ENCODE assay signal across 9 mouse cellular contexts in genomic region chr16:17848928-17849327, GRCm38 (mm10). TPM values are rescaled to one million over a fixed set of nuclear protein-coding genes. Genes with fewer than 3 reads are reported as not detected.
DNase-seq lines count a peak whose midpoint lies in the region; ATAC-seq and TF ChIP-seq lines count a peak whose summit lies in the region.
"Had no signal": no experiment of that assay in that cellular context is flagged by ENCODE, and none has a peak within 500 bp of the region (broad histone marks: within the 10 kb centered on the region; RNA-seq: fewer than 3 reads in every experiment).

No protein-coding gene starts in this region.

- 27% methylated on average over 1 of the region's 1 CpGs for WGBS in spleen, adult 2 months
- 37% methylated on average over 1 of the region's 1 CpGs for WGBS in hindbrain, embryonic 15.5 days

- H3K9ac ChIP-seq in hindbrain, embryonic 15.5 days, result no peak overlapping the region

- no peak overlapping the region for H3K4me3 ChIP-seq in spleen, adult 2 months (ENCODE audit: extremely low read depth, insufficient read depth, insufficient read length)
- no peak overlapping the region for H3K4me3 ChIP-seq in hindbrain, embryonic 15.5 days

- H3K9me3 ChIP-seq in hindbrain, embryonic 15.5 days, result no peaks in the 10 kb centered on the region

- no peak for TF ChIP-seq POLR2A in spleen, adult 2 months (IDR thresholded peaks at IDR 0.05; ENCODE audit: low read depth, low read length)

- peak; percentile 63; the same call in 1 of the 2 replicates for ATAC-seq in hindbrain, embryonic 15.5 days (ENCODE audit: low FRiP score, low read depth)
- ATAC-seq in megakaryocyte-erythroid progenitor cell, adult 5-6 weeks (replicated peaks; ENCODE audit: low FRiP score, low TSS enrichment, poor library complexity, severe bottlenecking), result peak; percentile 74

- H3K27ac ChIP-seq in spleen, adult 2 months (ENCODE audit: insufficient read depth, low read length), result no peak overlapping the region
- peak overlapping the region; percentile 45; the same call in 1 of the 2 replicates for H3K27ac ChIP-seq in hindbrain, embryonic 15.5 days (replicated peaks)

- no peaks in the 10 kb centered on the region for H3K27me3 ChIP-seq in spleen, adult 2 months (ENCODE audit: control insufficient read depth, insufficient read depth, low read length)
- H3K27me3 ChIP-seq in hindbrain, embryonic 15.5 days, result no peaks in the 10 kb centered on the region

- peak; percentile 34; the same call in 1 of the 2 replicates for TF ChIP-seq CTCF in spleen, adult 2 months (IDR thresholded peaks at IDR 0.05; ENCODE audit: extremely low read depth, insufficient read depth, insufficient read length, insufficient replicate concordance)

- intact Hi-C loops in gastrocnemius, postnatal 14 days (cut with DNase I; ENCODE audit: low total_unique reads), result no loop called here

- DNase-seq in gastrocnemius, adult 18-20 months (ENCODE audit: low spot score), result peak; percentile 33
- no peak for DNase-seq in gastrocnemius, postnatal 14 days
- peak in 1 of 2 experiments; percentile 14 for DNase-seq in spleen, adult 2 months (ENCODE audit: low read depth in 1 of 2, low spot score in 2 of 2)
- no peak for DNase-seq in spleen, postnatal 14 days (ENCODE audit: low spot score in 2 of 2)
- DNase-seq in cerebellum, adult 9-10 months, result peak; percentile 92
- no peak for DNase-seq in ovary, postnatal 10 days (ENCODE audit: low spot score)

- no peaks in the 10 kb centered on the region for H3K4me1 ChIP-seq in spleen, adult 2 months (ENCODE audit: control insufficient read depth, insufficient read depth, insufficient read length)
- no peaks in the 10 kb centered on the region for H3K4me1 ChIP-seq in hindbrain, embryonic 15.5 days (replicated peaks)

- H3K36me3 ChIP-seq in spleen, adult 2 months (ENCODE audit: control insufficient read depth, insufficient read depth, low read length), result peaks cover 16% of the 10 kb centered on the region
- H3K36me3 ChIP-seq in hindbrain, embryonic 15.5 days, result peaks cover 79% of the 10 kb centered on the region

- no peak overlapping the region for H3K4me2 ChIP-seq in hindbrain, embryonic 15.5 days

RNA-seq across cellular contexts. Expression of gene Car15, which starts 10.8 kb away (rescaled TPM):
- 1 to 10 TPM in 1 of 2 experiments, under 1 TPM in 1; 0.87 to 1.2 TPM for total RNA-seq in gastrocnemius, adult 18-20 months (2021)
- total RNA-seq in gastrocnemius, postnatal 14 days (2021), result under 1 TPM; 0.80 to 0.96 TPM
- 10.0 and 11.2 TPM in 2 replicates for polyA plus RNA-seq in spleen, adult 2 months (2012; rRNA removed)
- polyA plus RNA-seq in hindbrain, embryonic 15.5 days (2015; fragmentation: Nextera tagmentation; extraction: Ambion mirVana), result 3.1 and 5.4 TPM in 2 replicates
- 3.5 and 6.9 TPM in 2 replicates for total RNA-seq in megakaryocyte-erythroid progenitor cell, adult 5-6 weeks (2014; fragmentation: Nextera tagmentation)
- 2.2 and 3.4 TPM in 2 replicates for total RNA-seq in megakaryocyte-erythroid progenitor cell, adult 5-6 weeks (2017)

RNA-seq across cellular contexts. Expression of gene B830017H08Rik, which starts 16.0 kb away (rescaled TPM):
- total RNA-seq in gastrocnemius, adult 18-20 months (2021), result not detected
- not detected for total RNA-seq in gastrocnemius, postnatal 14 days (2021)
- polyA plus RNA-seq in spleen, adult 2 months (2012; rRNA removed), result not detected in 2 replicates
- 4.4 and 4.5 TPM in 2 replicates for polyA plus RNA-seq in hindbrain, embryonic 15.5 days (2015; fragmentation: Nextera tagmentation; extraction: Ambion mirVana)
- not detected in 2 replicates for total RNA-seq in megakaryocyte-erythroid progenitor cell, adult 5-6 weeks (2014; fragmentation: Nextera tagmentation)
- total RNA-seq in megakaryocyte-erythroid progenitor cell, adult 5-6 weeks (2017), result not detected in 2 replicates

RNA-seq across cellular contexts. Expression of gene Gm20518, which starts 42.5 kb away (rescaled TPM):
- under 1 TPM; 0.05 to 0.09 TPM for total RNA-seq in gastrocnemius, adult 18-20 months (2021)
- total RNA-seq in gastrocnemius, postnatal 14 days (2021), result under 1 TPM; 0.16 to 0.29 TPM
- 1.4 and 1.7 TPM in 2 replicates for polyA plus RNA-seq in spleen, adult 2 months (2012; rRNA removed)
- 0.31 and 0.33 TPM in 2 replicates for polyA plus RNA-seq in hindbrain, embryonic 15.5 days (2015; fragmentation: Nextera tagmentation; extraction: Ambion mirVana)
- total RNA-seq in megakaryocyte-erythroid progenitor cell, adult 5-6 weeks (2014; fragmentation: Nextera tagmentation), result 2.3 and 2.7 TPM in 2 replicates
- total RNA-seq in megakaryocyte-erythroid progenitor cell, adult 5-6 weeks (2017), result 1.2 TPM in 1 of 2 replicates, not detected in the other

RNA-seq across cellular contexts. Expression of gene Tssk1, which starts 45.1 kb away (rescaled TPM):
- total RNA-seq in gastrocnemius, adult 18-20 months (2021), result under 1 TPM in 1 of 2 experiments, not detected in 1; 0.07 TPM
- total RNA-seq in gastrocnemius, postnatal 14 days (2021), result under 1 TPM in 1 of 2 experiments, not detected in 1; 0.16 TPM
- polyA plus RNA-seq in spleen, adult 2 months (2012; rRNA removed), result 0.04 TPM in 1 of 2 replicates, not detected in the other
- 0.04 TPM in 2 replicates for polyA plus RNA-seq in hindbrain, embryonic 15.5 days (2015; fragmentation: Nextera tagmentation; extraction: Ambion mirVana)
- 0.72 TPM in 1 of 2 replicates, not detected in the other for total RNA-seq in megakaryocyte-erythroid progenitor cell, adult 5-6 weeks (2014; fragmentation: Nextera tagmentation)
- 0.14 TPM in 1 of 2 replicates, not detected in the other for total RNA-seq in megakaryocyte-erythroid progenitor cell, adult 5-6 weeks (2017)
- total RNA-seq: layer of hippocampus, adult 18-20 months had no signal

RNA-seq across cellular contexts. Expression of gene Dgcr2, which starts 49.4 kb away (rescaled TPM):
- total RNA-seq in gastrocnemius, adult 18-20 months (2021), result 10 to 100 TPM; 20.3 to 21.4 TPM
- total RNA-seq in gastrocnemius, postnatal 14 days (2021), result 10 to 100 TPM; 26.4 to 30.6 TPM
- polyA plus RNA-seq in spleen, adult 2 months (2012; rRNA removed), result 57.7 and 85.0 TPM in 2 replicates
- 106 and 111 TPM in 2 replicates for polyA plus RNA-seq in hindbrain, embryonic 15.5 days (2015; fragmentation: Nextera tagmentation; extraction: Ambion mirVana)
- total RNA-seq in megakaryocyte-erythroid progenitor cell, adult 5-6 weeks (2014; fragmentation: Nextera tagmentation), result 32.7 and 36.4 TPM in 2 replicates
- total RNA-seq in megakaryocyte-erythroid progenitor cell, adult 5-6 weeks (2017), result 35.1 and 55.7 TPM in 2 replicates

Comparison
In these comparisons a context has a peak if more than half of its experiments do, and no peak if none do; other contexts are left out.
1. DNase-seq: peak in gastrocnemius, adult 18-20 months (single experiment) and cerebellum, adult 9-10 months (single experiment); none in gastrocnemius, postnatal 14 days (single experiment), spleen, postnatal 14 days (0 of 2) and ovary, postnatal 10 days (single experiment).